Mouse (Mus musculus) neural tube, embryonic 14.5 days (tissue): ENCODE measurements around the gene Disp1. TPM values are rescaled to one million over a fixed set of nuclear protein-coding genes. Genes with fewer than 3 reads are reported as not detected.

Experiments
- ATAC-seq: fragments of 200-750 bp; cut with Nextera tagmentation; 2 replicates; pipeline ENCODE4 v1.8.0; 2017; ENCODE audit warnings: low read depth, mild to moderate bottlenecking, moderate TSS enrichment, moderate library complexity
- H3K27ac ChIP-seq: fragments of 300-500 bp; sonication (generic); 2 replicates; pipeline ENCODE4 v1.5.1; 2014; ENCODE audit warnings: low read depth, mild to moderate bottlenecking, control low read depth, low read length, moderate library complexity, mixed read lengths
- H3K27me3 ChIP-seq: fragments of 300-500 bp; sonication (generic); 2 replicates; pipeline ENCODE4 v1.6.1; 2014; ENCODE audit warnings: low read length; ENCODE audit not compliant: control insufficient read depth, insufficient read depth
- H3K36me3 ChIP-seq: fragments of 300-500 bp; sonication (generic); 2 replicates; pipeline ENCODE4 v1.6.1; 2014; ENCODE audit warnings: low read length, mixed read lengths; ENCODE audit not compliant: control insufficient read depth, insufficient read depth
- H3K4me1 ChIP-seq: fragments of 300-500 bp; sonication (generic); 2 replicates; pipeline ENCODE4 v1.6.1; 2014; ENCODE audit warnings: low read length; ENCODE audit not compliant: control insufficient read depth, insufficient read depth
- H3K4me2 ChIP-seq: fragments of 300-500 bp; sonication (generic); 2 replicates; pipeline ENCODE4 v1.6.1; 2014; ENCODE audit warnings: mild to moderate bottlenecking, low read depth, low read length, control low read depth
- H3K4me3 ChIP-seq: fragments of 300-500 bp; sonication (generic); 2 replicates; pipeline ENCODE4 v1.5.1; 2014; ENCODE audit warnings: low read depth, low read length, control low read depth, mixed read lengths
- H3K9ac ChIP-seq: fragments of 300-500 bp; sonication (generic); replicated peaks from 2 replicates; pipeline ENCODE4 v1.6.1; 2014; ENCODE audit warnings: low read depth, mild to moderate bottlenecking, control low read depth, low read length, mixed read lengths
- H3K9me3 ChIP-seq: fragments of 300-500 bp; sonication (generic); 2 replicates; pipeline ENCODE4 v1.6.1; 2016; ENCODE audit warnings: low read length; ENCODE audit not compliant: control insufficient read depth
- WGBS: fragments of 180-500 bp; shearing (Covaris S2); extraction: QIAGEN DNeasy Blood & Tissue Kit; methylation state at CpG from one replicate; pipeline ENCODE4 v1.1.7; 2014; 5-methylcytosine and 5-hydroxymethylcytosine counted together
- polyA plus RNA-seq: library from polyadenylated mRNA; unstranded; fragments of >200 nt; fragmentation: Nextera tagmentation; extraction: Ambion mirVana; gene quantifications from 2 replicates; pipeline ENCODE4 v1.2.1, GENCODE M21; 2014

The Disp1 gene
- polyA plus RNA-seq, 1 experiment from 2014 or later, result 9.7 TPM

GRCm38 (mm10) chr1:183190456-183190855 is 30.9 kb downstream of the Disp1 start:
- WGBS, result 79% methylated on average over 9 of the region's 9 CpGs
- no peaks in the 10 kb centered on the region for H3K9me3 ChIP-seq
- no peak overlapping the region for H3K27ac ChIP-seq
- no peak overlapping the region for H3K4me2 ChIP-seq
- no peak overlapping the region for H3K4me3 ChIP-seq
- 0 out of 2 replicates have a peak, but pooled peaks cover 7% of the 10 kb centered on the region for H3K4me1 ChIP-seq
- ATAC-seq, result no peak
- H3K36me3 ChIP-seq, result no peaks in the 10 kb centered on the region
- no peak overlapping the region for H3K9ac ChIP-seq
- no peaks in the 10 kb centered on the region for H3K27me3 ChIP-seq

- no peak overlapping the region for H3K4me3 ChIP-seq
- no peak overlapping the region for H3K4me2 ChIP-seq
- WGBS, result 61% methylated on average over 10 of the region's 10 CpGs
- no peak for ATAC-seq
- H3K9me3 ChIP-seq, result no peaks in the 10 kb centered on the region
- H3K27ac ChIP-seq, result no peak overlapping the region
- H3K27me3 ChIP-seq, result no peaks in the 10 kb centered on the region
- H3K4me1 ChIP-seq, result 0 out of 2 replicates have a peak, but pooled peaks cover 7% of the 10 kb centered on the region
- H3K9ac ChIP-seq, result no peak overlapping the region
- no peaks in the 10 kb centered on the region for H3K36me3 ChIP-seq
These were observed 32.2 kb downstream of the Disp1 start for GRCm38 (mm10) chr1:183189014-183189662.

GRCm38 (mm10) chr1:183188115-183189013 is 33.0 kb downstream of the Disp1 start:
- WGBS, result 88% methylated on average over 20 of the region's 20 CpGs
- 0 out of 2 replicates have a peak, but pooled peaks cover 7% of the 10 kb centered on the region for H3K4me1 ChIP-seq
- no peak overlapping the region for H3K27ac ChIP-seq
- H3K9ac ChIP-seq, result no peak overlapping the region
- no peaks in the 10 kb centered on the region for H3K9me3 ChIP-seq
- no peak overlapping the region for H3K4me3 ChIP-seq
- H3K36me3 ChIP-seq, result no peaks in the 10 kb centered on the region
- ATAC-seq, result no peak
- no peaks in the 10 kb centered on the region for H3K27me3 ChIP-seq
- H3K4me2 ChIP-seq, result no peak overlapping the region

GRCm38 (mm10) chr1:183185560-183185959 is 35.8 kb downstream of the Disp1 start:
- ATAC-seq, result no peak

GRCm38 (mm10) chr1:183184681-183185080 is 36.6 kb downstream of the Disp1 start:
- ATAC-seq, result no peak
- no peaks in the 10 kb centered on the region for H3K27me3 ChIP-seq
- no peak overlapping the region for H3K4me3 ChIP-seq
- 79% methylated on average over 5 of the region's 5 CpGs for WGBS
- H3K27ac ChIP-seq, result no peak overlapping the region
- no peak overlapping the region for H3K9ac ChIP-seq
- H3K4me1 ChIP-seq, result 0 out of 2 replicates have a peak, but pooled peaks cover 4% of the 10 kb centered on the region
- H3K36me3 ChIP-seq, result no peaks in the 10 kb centered on the region
- H3K4me2 ChIP-seq, result no peak overlapping the region
- H3K9me3 ChIP-seq, result no peaks in the 10 kb centered on the region

More at GRCm38 (mm10) chr1:183185560-183185959, 35.8 kb downstream of the Disp1 start:
- Histone ChIP-seq H3K27ac (no peak overlapping the region), H3K36me3 (no peaks in the 10 kb centered on the region), H3K27me3 (no peaks in the 10 kb centered on the region), H3K4me2 (no peak overlapping the region), H3K9me3 (no peaks in the 10 kb centered on the region), H3K4me3 (no peak overlapping the region), H3K9ac (no peak overlapping the region), H3K4me1 (0 out of 2 replicates have a peak, but pooled peaks cover 4% of the 10 kb centered on the region)
- WGBS, result 83% methylated on average over 6 of the region's 6 CpGs

- no peak overlapping the region for H3K4me2 ChIP-seq
- H3K4me1 ChIP-seq, result no peaks in the 10 kb centered on the region
- ATAC-seq, result no peak
- H3K36me3 ChIP-seq, result no peaks in the 10 kb centered on the region
- no peak overlapping the region for H3K9ac ChIP-seq
- 78% methylated on average over 5 of the region's 5 CpGs for WGBS
- no peak overlapping the region for H3K27ac ChIP-seq
- no peak overlapping the region for H3K4me3 ChIP-seq
- no peaks in the 10 kb centered on the region for H3K27me3 ChIP-seq
- H3K9me3 ChIP-seq, result no peaks in the 10 kb centered on the region
These were observed 37.8 kb downstream of the Disp1 start for GRCm38 (mm10) chr1:183183565-183183964.

- Histone ChIP-seq H3K4me1 (no peaks in the 10 kb centered on the region), H3K36me3 (no peaks in the 10 kb centered on the region), H3K27me3 (no peaks in the 10 kb centered on the region), H3K4me2 (no peak overlapping the region), H3K27ac (no peak overlapping the region), H3K9ac (no peak overlapping the region), H3K9me3 (no peaks in the 10 kb centered on the region), H3K4me3 (no peak overlapping the region)
- ATAC-seq, result no peak
- WGBS, result 44% methylated on average over 12 of the region's 12 CpGs
These were observed 38.5 kb downstream of the Disp1 start for GRCm38 (mm10) chr1:183182641-183183414.

- Histone ChIP-seq H3K9me3 (no peaks in the 10 kb centered on the region), H3K27ac (no peak overlapping the region), H3K36me3 (no peaks in the 10 kb centered on the region), H3K9ac (no peak overlapping the region), H3K27me3 (no peaks in the 10 kb centered on the region), H3K4me3 (no peak overlapping the region), H3K4me2 (no peak overlapping the region), H3K4me1 (no peaks in the 10 kb centered on the region)
- ATAC-seq, result no peak
- 28% methylated on average over 2 of the region's 2 CpGs for WGBS
These were observed 40.3 kb downstream of the Disp1 start for GRCm38 (mm10) chr1:183181030-183181395.
